Mouse (Mus musculus) olfactory bulb, adult 2 months (tissue): ENCODE data around the gene Itprip. TPM values are rescaled to one million over a fixed set of nuclear protein-coding genes. Genes with fewer than 3 reads are reported as not detected.

Experiments used
- H3K27ac ChIP-seq: fragments of 200-500 bp; 2 replicates; pipeline ENCODE4 v1.5.1; 2012; ENCODE audit warnings: low read depth, low read length; ENCODE audit not compliant: insufficient read depth
- H3K4me1 ChIP-seq: fragments of 200-500 bp; 2 replicates; pipeline ENCODE4 v1.6.1; 2012; ENCODE audit warnings: low read length; ENCODE audit not compliant: control insufficient read depth, insufficient read depth
- H3K4me3 ChIP-seq: fragments of 200-500 bp; 2 replicates; pipeline ENCODE4 v1.5.1; 2012; ENCODE audit warnings: mild to moderate bottlenecking, low read depth, low read length, moderate library complexity; ENCODE audit not compliant: insufficient read depth
- CTCF ChIP-seq: fragments of 200-500 bp; IDR thresholded peaks from 2 replicates; pipeline ENCODE4 v1.5.1; 2012; ENCODE audit warnings: low read depth, mild to moderate bottlenecking, low read length, moderate library complexity; ENCODE audit not compliant: insufficient read depth
- POLR2A ChIP-seq: fragments of 200-500 bp; IDR thresholded peaks from 2 replicates; pipeline ENCODE4 v1.6.1; 2012; ENCODE audit warnings: mild to moderate bottlenecking, low read depth, low read length, moderate library complexity; ENCODE audit not compliant: insufficient read depth
- WGBS: fragments of 180-500 bp; shearing (Covaris S2); methylation state at CpG from one replicate; pipeline ENCODE4 v1.1.7; 2018; 5-methylcytosine and 5-hydroxymethylcytosine counted together
- polyA plus RNA-seq: library from polyadenylated mRNA; stranded (reverse); fragments of >200 nt; gene quantifications from 2 replicates; pipeline ENCODE4 v1.2.4, GENCODE M21; 2012; ENCODE audit warnings: low replicate concordance; ENCODE audit not compliant: missing spikeins, insufficient read depth, insufficient read length

Gene Itprip
- polyA plus RNA-seq, 1 experiment, result not detected

GRCm38 (mm10) chr19:47882882-47883254 lies 36.2 kb downstream of the Itprip start:
- TF ChIP-seq CTCF, result no peak
- TF ChIP-seq POLR2A, result no peak
- H3K27ac ChIP-seq, result no peak overlapping the region
- 63% methylated on average over 9 of the region's 9 CpGs for WGBS
- no peak overlapping the region for H3K4me3 ChIP-seq
- H3K4me1 ChIP-seq, result no peaks in the 10 kb centered on the region

- 27% methylated on average over 11 of the region's 11 CpGs for WGBS
- no peak overlapping the region for H3K27ac ChIP-seq
- H3K4me1 ChIP-seq, result no peaks in the 10 kb centered on the region
- TF ChIP-seq CTCF (peak; percentile 98), POLR2A (no peak)
- H3K4me3 ChIP-seq, result no peak overlapping the region
Observed at GRCm38 (mm10) chr19:47882151-47882881, 36.8 kb downstream of the Itprip start.

GRCm38 (mm10) chr19:47881538-47881937 lies 37.6 kb downstream of the Itprip start:
- WGBS, result 90% methylated on average over 7 of the region's 7 CpGs
- Histone ChIP-seq H3K4me3 (no peak overlapping the region), H3K4me1 (no peaks in the 10 kb centered on the region), H3K27ac (no peak overlapping the region)
- TF ChIP-seq CTCF (no peak), POLR2A (no peak)

GRCm38 (mm10) chr19:47876252-47876651 lies 42.8 kb downstream of the Itprip start:
- Histone ChIP-seq H3K4me3 (no peak overlapping the region), H3K4me1 (no peaks in the 10 kb centered on the region), H3K27ac (no peak overlapping the region)
- WGBS, result 82% methylated on average over 15 of the region's 15 CpGs
- TF ChIP-seq CTCF (no peak), POLR2A (no peak)

- TF ChIP-seq CTCF, result no peak
- TF ChIP-seq POLR2A, result no peak
- no peak overlapping the region for H3K27ac ChIP-seq
- H3K4me1 ChIP-seq, result no peaks in the 10 kb centered on the region
- no peak overlapping the region for H3K4me3 ChIP-seq
- 37% methylated on average over 10 of the region's 10 CpGs for WGBS
Observed at GRCm38 (mm10) chr19:47871515-47871914, 47.6 kb downstream of the Itprip start.

GRCm38 (mm10) chr19:47870102-47870666 lies 48.9 kb downstream of the Itprip start:
- Histone ChIP-seq H3K4me1 (no peaks in the 10 kb centered on the region), H3K27ac (no peak overlapping the region), H3K4me3 (no peak overlapping the region)
- TF ChIP-seq POLR2A (no peak), CTCF (no peak)
- 71% methylated on average over 7 of the region's 7 CpGs for WGBS

GRCm38 (mm10) chr19:47869516-47869915 lies 49.6 kb downstream of the Itprip start:
- H3K27ac ChIP-seq, result no peak overlapping the region
- no peaks in the 10 kb centered on the region for H3K4me1 ChIP-seq
- no peak overlapping the region for H3K4me3 ChIP-seq
- 68% methylated on average over 3 of the region's 3 CpGs for WGBS
- no peak for TF ChIP-seq POLR2A
- no peak for TF ChIP-seq CTCF

GRCm38 (mm10) chr19:47868951-47869350 lies 50.1 kb downstream of the Itprip start:
- TF ChIP-seq POLR2A (no peak), CTCF (no peak)
- WGBS, result 73% methylated on average over 4 of the region's 4 CpGs
- Histone ChIP-seq H3K27ac (no peak overlapping the region), H3K4me1 (no peaks in the 10 kb centered on the region), H3K4me3 (no peak overlapping the region)

GRCm38 (mm10) chr19:47867628-47868175 lies 51.4 kb downstream of the Itprip start:
- no peaks in the 10 kb centered on the region for H3K4me1 ChIP-seq
- TF ChIP-seq CTCF (no peak), POLR2A (no peak)
- no peak overlapping the region for H3K27ac ChIP-seq
- WGBS, result 74% methylated on average over 4 of the region's 4 CpGs
- no peak overlapping the region for H3K4me3 ChIP-seq
